Mouse (Mus musculus): ENCODE measurements at regions not wholly inside any gene's neighbourhood (a gene's known extent, or its start where the extent isn't known, plus 50 kb on each side); places are given as distances from the start of the nearest gene placed in this dataset.

DNA sequence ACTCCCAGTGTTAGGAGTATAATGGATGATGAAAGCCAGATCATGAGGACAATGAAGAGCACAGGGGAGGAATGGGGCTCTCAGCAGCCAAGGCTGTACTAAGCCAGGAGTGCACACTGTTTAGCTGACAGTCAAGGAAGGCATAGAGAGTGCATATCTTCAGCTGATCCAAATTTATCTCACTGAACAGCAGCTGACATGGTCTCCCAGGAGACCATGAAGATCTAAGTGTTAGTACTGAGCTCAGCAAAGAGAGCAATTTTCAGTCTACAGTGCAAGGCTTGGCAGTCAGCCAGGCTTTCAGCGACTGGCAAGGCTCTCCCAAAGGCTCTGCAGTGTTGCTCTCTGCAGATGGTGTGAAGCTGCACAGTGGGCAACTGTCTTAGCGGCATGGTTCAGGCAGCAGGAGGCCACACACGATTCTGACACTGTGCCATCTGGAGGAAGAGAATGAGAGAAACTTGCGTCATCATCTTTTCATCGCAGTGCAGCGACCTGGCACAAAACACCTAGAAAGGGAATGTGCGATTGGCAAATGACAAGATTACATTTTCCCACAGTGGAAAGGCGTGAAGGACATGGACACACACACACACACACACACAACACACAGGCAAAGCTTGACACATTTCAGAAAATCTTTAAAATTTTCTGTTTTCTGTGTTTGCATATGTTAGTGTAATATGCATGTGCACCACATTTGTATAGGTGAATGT is 66.7 kb upstream of the Zcchc13 start:
- no peak for TF ChIP-seq CTCF (IDR thresholded peaks at IDR 0.05; ENCODE audit: borderline replicate concordance, extremely low read depth, insufficient read depth, insufficient read length)
- TF ChIP-seq POLR2A (IDR thresholded peaks at IDR 0.05; ENCODE audit: borderline replicate concordance, extremely low read depth, insufficient read depth, insufficient read length, poor library complexity, severe bottlenecking) = no peak
- peak; percentile 98 for DNase-seq (ENCODE audit: low read depth)

DNA sequence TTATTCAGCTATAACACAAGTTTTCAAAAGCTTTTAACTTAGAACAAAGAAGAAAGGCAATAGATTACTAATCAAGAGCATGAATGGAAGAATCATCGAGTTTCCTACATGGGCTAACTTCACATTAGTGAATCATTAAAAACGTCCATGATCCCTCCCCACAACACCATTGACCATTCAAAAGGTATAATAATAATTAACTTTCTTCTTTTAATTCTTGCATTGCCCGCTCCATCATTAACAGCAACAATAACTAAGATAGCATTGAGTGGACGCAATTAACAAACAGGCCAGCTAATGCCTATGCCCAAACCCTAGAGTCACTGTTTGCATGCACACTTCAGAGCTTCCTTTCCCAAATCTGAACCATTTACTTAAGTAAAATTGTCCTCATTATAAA is 57.0 kb upstream of the Zcchc13 start:
- DNase-seq (ENCODE audit: low read depth) = no peak
- no peak for TF ChIP-seq POLR2A (IDR thresholded peaks at IDR 0.05; ENCODE audit: borderline replicate concordance, extremely low read depth, insufficient read depth, insufficient read length, poor library complexity, severe bottlenecking)
- TF ChIP-seq CTCF (IDR thresholded peaks at IDR 0.05; ENCODE audit: borderline replicate concordance, extremely low read depth, insufficient read depth, insufficient read length) = no peak

DNA sequence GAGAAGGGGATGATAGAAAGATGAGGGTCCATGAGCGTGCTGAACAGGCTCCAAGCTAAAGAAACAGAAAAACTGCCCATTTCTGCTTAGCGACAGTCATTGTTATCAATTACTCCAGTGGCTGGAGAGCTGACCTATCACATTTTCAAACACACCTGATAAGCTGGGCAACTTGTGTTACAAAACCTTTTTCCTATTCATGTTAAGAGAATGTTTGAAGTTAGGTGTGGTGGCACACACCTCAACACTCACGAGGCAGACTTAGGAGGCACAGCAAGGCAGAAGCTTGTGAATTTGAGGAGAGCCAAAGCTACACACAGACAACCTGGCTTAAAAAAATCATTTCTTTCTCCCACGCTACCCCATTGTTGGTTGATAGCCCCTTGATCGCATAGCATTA is 50.9 kb upstream of the Zcchc13 start:
- TF ChIP-seq POLR2A (IDR thresholded peaks at IDR 0.05; ENCODE audit: borderline replicate concordance, extremely low read depth, insufficient read depth, insufficient read length, poor library complexity, severe bottlenecking) = no peak
- no peak for TF ChIP-seq CTCF (IDR thresholded peaks at IDR 0.05; ENCODE audit: borderline replicate concordance, extremely low read depth, insufficient read depth, insufficient read length)
- no peak for DNase-seq (ENCODE audit: low read depth)
